Mouse (Mus musculus) E14TG2a.4 (cell line): Measurements from ENCODE around the gene Ttll11.

ENCODE experiments used
- CTCF ChIP-seq: conservative IDR thresholded peaks from 2 replicates; pipeline ENCODE4 v1.5.1; 2014; ENCODE audit warnings: low read length
- NANOG ChIP-seq: IDR thresholded peaks from 2 replicates; pipeline ENCODE4 v1.6.1; 2014; ENCODE audit warnings: borderline replicate concordance, low read length, mixed read lengths

DNA sequence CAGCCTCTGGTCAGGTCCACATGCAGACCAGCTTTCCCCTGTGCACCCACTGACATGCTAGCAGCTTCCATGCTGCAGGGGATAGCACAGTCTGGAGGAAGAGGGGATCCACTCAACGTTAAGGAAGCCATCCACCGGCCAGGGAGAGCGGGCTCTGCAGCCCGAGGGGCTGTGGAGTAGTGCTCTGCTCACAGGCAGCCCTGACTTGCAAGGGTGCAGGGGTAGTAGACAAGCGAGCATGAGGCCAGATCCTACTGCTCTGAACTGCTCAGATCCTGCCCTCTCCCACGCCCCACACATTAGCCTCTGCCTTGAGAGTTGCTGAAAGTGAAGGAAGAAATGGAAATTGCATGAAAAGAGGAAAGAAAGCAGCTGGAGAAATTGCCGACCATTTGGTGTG, 99.4 kb downstream of the Ttll11 start:
- TF ChIP-seq CTCF = no peak
- TF ChIP-seq NANOG = no peak
